Mouse (Mus musculus): ENCODE measurements around the gene Nfil3. TPM values are rescaled to one million over a fixed set of nuclear protein-coding genes. Genes with fewer than 3 reads are reported as not detected.

Nfil3 gene
- 7.0 and 11.2 TPM in 2 replicates for polyA plus RNA-seq (2012; rRNA removed; ENCODE audit: low replicate concordance)

GRCm38 (mm10) chr13:52980951-52981421 is at the start of gene Nfil3:
TSS of gene Nfil3 (minus strand) at chr13:52981073.

DNA sequence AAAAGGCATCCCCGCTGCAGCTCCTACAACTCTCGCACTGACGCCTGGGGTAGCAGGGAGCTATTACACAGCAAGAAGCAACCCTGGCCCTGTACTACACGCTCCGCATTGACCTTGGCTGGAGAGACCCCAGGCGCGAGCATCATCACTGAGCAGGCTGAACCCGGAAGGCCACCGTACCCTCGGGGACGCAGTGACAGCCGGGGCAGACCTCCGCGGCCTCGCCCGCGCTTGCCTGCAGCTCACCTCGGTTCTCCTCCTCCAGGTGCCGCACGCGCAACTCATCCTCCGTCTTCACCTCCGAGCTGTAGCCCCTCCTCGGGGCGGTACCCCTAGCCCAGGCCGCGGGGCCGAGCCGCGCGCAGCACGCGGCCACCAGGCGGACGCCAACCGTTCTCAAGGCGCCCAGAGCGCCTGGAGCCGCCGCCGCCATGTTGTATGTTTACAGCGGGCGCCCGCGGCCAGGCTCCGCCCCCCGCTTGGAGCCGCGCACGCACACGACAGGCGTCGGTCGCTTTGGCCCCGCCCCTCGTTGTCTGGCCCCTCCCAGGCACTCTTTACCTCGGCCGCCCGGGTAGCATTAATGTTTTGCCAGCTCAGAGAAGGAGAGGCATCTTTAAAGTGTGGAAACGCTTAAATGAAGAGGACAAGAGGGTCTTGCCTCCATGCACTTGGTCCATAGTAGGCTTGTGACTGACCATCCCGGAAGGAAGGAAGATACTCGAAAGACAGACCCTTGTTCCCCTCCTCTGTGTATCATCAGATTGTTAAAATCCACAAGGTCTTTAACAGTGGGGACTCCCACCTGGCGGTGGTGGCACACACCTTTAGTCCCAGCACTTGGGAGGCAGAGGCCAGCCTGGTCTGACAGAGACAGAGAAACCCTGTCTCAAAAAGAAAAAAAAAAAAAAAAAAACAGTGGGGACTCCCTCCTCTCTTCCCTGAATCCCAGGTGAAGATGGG is 51.4 kb downstream of the Nfil3 start, which contains the start of gene Auh:
TSS of gene Auh (minus strand) at position 473 of the 963 bp plus-strand sequence.

Other genes starting within 250 kb of the Nfil3 start
- 42.7 and 67.0 TPM in 2 replicates for gene Auh, start 51.4 kb downstream of the Nfil3 start, polyA plus RNA-seq (2012; rRNA removed; ENCODE audit: low replicate concordance)

Data from subcutaneous adipose tissue, adult 2 months (tissue).